ENCODE assay signal across 10 mouse cellular contexts in genomic region chr7:67477996-67478395, GRCm38 (mm10).
DNase-seq lines count a peak whose midpoint lies in the region; ATAC-seq and TF ChIP-seq lines count a peak whose summit lies in the region.
"Had no signal": no experiment of that assay in that cellular context is flagged by ENCODE, and none has a peak within 500 bp of the region (broad histone marks: within the 10 kb centered on the region; RNA-seq: fewer than 3 reads in every experiment).

No protein-coding gene starts in this region.

- peaks cover 11% of the 10 kb centered on the region; the same call in 1 of the 2 replicates for H3K4me1 ChIP-seq in hindbrain, postnatal 0 days (ENCODE audit: insufficient read depth, low read length)

- no peaks in the 10 kb centered on the region for H3K27me3 ChIP-seq in hindbrain, postnatal 0 days (ENCODE audit: insufficient read depth, low read length)
- H3K27me3 ChIP-seq: heart, embryonic 15.5 days had no signal

- 30% methylated on average over 8 of the region's 10 CpGs for WGBS in hindbrain, postnatal 0 days

- TF ChIP-seq CTCF in hindbrain, postnatal 0 days (IDR thresholded peaks at IDR 0.05; ENCODE audit: low read depth), result no peak

- H3K9ac ChIP-seq in hindbrain, postnatal 0 days (replicated peaks; ENCODE audit: low read length), result no peak overlapping the region
- H3K9ac ChIP-seq: heart, embryonic 15.5 days had no signal

- DNase-seq in frontal cortex, postnatal 10 days (ENCODE audit: low spot score in 2 of 2), result peak; percentile 47 to 48
- no peak for DNase-seq in frontal cortex, postnatal 36 days (ENCODE audit: low spot score in 2 of 2)
- peak; percentile 39 for DNase-seq in brain, embryonic 18.5 days (ENCODE audit: low read depth, low spot score)
- DNase-seq in hindbrain, postnatal 0 days (ENCODE audit: low spot score), result peak; percentile 61
- peak; percentile 59 for DNase-seq in retina, postnatal 1 day
- no peak for DNase-seq in adrenal gland, adult 2 months
- DNase-seq in MN1 (ENCODE audit: low spot score), result no peak
- DNase-seq: cerebellum, adult 11 months had no signal

- peak overlapping the region; percentile 11; the same call in 1 of the 2 replicates for H3K4me2 ChIP-seq in hindbrain, postnatal 0 days (ENCODE audit: low read depth, low read length)
- H3K4me2 ChIP-seq: heart, embryonic 15.5 days had no signal

- ATAC-seq in hindbrain, postnatal 0 days, result peak; percentile 59
- ATAC-seq in inflammation-experienced regulatory T-cells, adult 6 months, result no peak

- H3K27ac ChIP-seq in hindbrain, postnatal 0 days, result no peak overlapping the region
- H3K27ac ChIP-seq: heart, embryonic 15.5 days had no signal

- H3K4me3 ChIP-seq in hindbrain, postnatal 0 days (ENCODE audit: low read length), result no peak overlapping the region
- H3K4me3 ChIP-seq: heart, embryonic 15.5 days had no signal

- H3K9me3 ChIP-seq in hindbrain, postnatal 0 days (ENCODE audit: low read length), result no peaks in the 10 kb centered on the region
- H3K9me3 ChIP-seq: heart, embryonic 15.5 days had no signal

- H3K36me3 ChIP-seq in hindbrain, postnatal 0 days (ENCODE audit: insufficient read depth, low read length), result no peaks in the 10 kb centered on the region
- H3K36me3 ChIP-seq: heart, embryonic 15.5 days had no signal

Comparison
In these comparisons a context has a peak if more than half of its experiments do, and no peak if none do; other contexts are left out.
1. DNase-seq: peak in frontal cortex, postnatal 10 days (2 of 2), brain, embryonic 18.5 days (single experiment), hindbrain, postnatal 0 days (single experiment) and retina, postnatal 1 day (single experiment); none in frontal cortex, postnatal 36 days (0 of 2), adrenal gland, adult 2 months (single experiment) and MN1 (single experiment).